Mouse (Mus musculus) stomach, postnatal 0 days (tissue): Measurements from ENCODE around the gene Chst15. TPM values are rescaled to one million over a fixed set of nuclear protein-coding genes. Genes with fewer than 3 reads are reported as not detected.

Source experiments
- ATAC-seq: fragments of 200-750 bp; cut with Nextera tagmentation; 2 replicates; pipeline ENCODE4 v1.8.0; 2017; ENCODE audit not compliant: low FRiP score, low TSS enrichment
- DNase-seq: peaks from one replicate; pipeline ENCODE4 v3.0.0-alpha.2; 2016; ENCODE audit warnings: low spot score
- H3K27ac ChIP-seq: fragments of 300-500 bp; sonication (generic); replicated peaks from 2 replicates; pipeline ENCODE4 v1.5.1; 2014; ENCODE audit warnings: mild to moderate bottlenecking, control low read depth
- H3K27me3 ChIP-seq: fragments of 300-500 bp; sonication (generic); 2 replicates; pipeline ENCODE4 v1.6.1; 2014; ENCODE audit warnings: low read length; ENCODE audit not compliant: control insufficient read depth, insufficient read depth
- H3K36me3 ChIP-seq: fragments of 300-500 bp; sonication (generic); 2 replicates; pipeline ENCODE4 v1.6.1; 2014; ENCODE audit warnings: low read length, mixed read lengths; ENCODE audit not compliant: control insufficient read depth, insufficient read depth
- H3K4me1 ChIP-seq: fragments of 300-500 bp; sonication (generic); replicated peaks from 2 replicates; pipeline ENCODE4 v1.6.1; 2014; ENCODE audit warnings: antibody characterized with exemption; ENCODE audit not compliant: control insufficient read depth, insufficient read depth
- H3K4me2 ChIP-seq: fragments of 300-500 bp; sonication (generic); replicated peaks from 2 replicates; pipeline ENCODE4 v1.6.1; 2014; ENCODE audit warnings: low read depth, mild to moderate bottlenecking, control low read depth, moderate library complexity
- H3K4me3 ChIP-seq: fragments of 300-500 bp; sonication (generic); 2 replicates; pipeline ENCODE4 v1.5.1; 2014; ENCODE audit warnings: low read depth, low read length, control low read depth
- H3K9ac ChIP-seq: fragments of 300-500 bp; sonication (generic); 2 replicates; pipeline ENCODE4 v1.6.1; 2014; ENCODE audit warnings: mild to moderate bottlenecking, low read length, control low read depth, mixed read lengths
- H3K9me3 ChIP-seq: fragments of 300-500 bp; sonication (generic); 2 replicates; pipeline ENCODE4 v1.6.1; 2016; ENCODE audit warnings: low read length; ENCODE audit not compliant: control insufficient read depth
- CTCF ChIP-seq: IDR thresholded peaks from 2 replicates; pipeline ENCODE4 v1.5.1; 2016; ENCODE audit warnings: antibody characterized with exemption, low read depth, mild to moderate bottlenecking, moderate library complexity
- EP300 ChIP-seq: optimal IDR thresholded peaks from 2 replicates; pipeline ENCODE3; 2016; ENCODE audit warnings: antibody characterized with exemption
- WGBS: fragments of 180-500 bp; shearing (Covaris S2); extraction: QIAGEN DNeasy Blood & Tissue Kit; methylation state at CpG from one replicate; pipeline ENCODE4 v1.1.7; 2014; 5-methylcytosine and 5-hydroxymethylcytosine counted together
- polyA plus RNA-seq: library from polyadenylated mRNA; unstranded; fragments of >200 nt; fragmentation: Nextera tagmentation; extraction: Ambion mirVana; gene quantifications from 2 replicates; pipeline ENCODE4 v1.2.1, GENCODE M21; 2015

Chst15 gene
- polyA plus RNA-seq, 1 experiment from 2014 or later, result 11.5 TPM

DNA sequence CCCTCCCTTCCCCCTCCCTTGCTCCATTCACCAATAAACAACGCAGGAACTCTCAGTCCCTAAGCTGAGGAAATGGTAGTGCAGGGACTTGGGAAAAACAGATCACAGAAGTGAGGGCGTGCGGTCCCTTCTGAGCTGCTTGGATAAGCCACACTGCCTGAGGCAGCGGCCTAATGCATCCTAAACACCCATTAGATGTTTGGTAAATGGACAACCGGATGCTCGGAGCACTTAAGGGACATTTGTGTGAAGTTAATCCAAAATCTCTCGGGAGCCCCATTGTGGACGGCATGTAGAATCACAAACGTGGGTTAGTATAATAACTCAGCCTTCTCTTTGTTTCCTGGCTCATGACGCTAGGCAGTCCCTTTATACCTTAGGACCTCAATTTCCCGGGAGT is 15.1 kb upstream of the Chst15 start:
- peak; percentile 52; the same call in 1 of the 2 replicates for ATAC-seq
- H3K27ac ChIP-seq, result peak overlapping the region; percentile 24; the same call in 1 of the 2 replicates
- peak; percentile 52 for TF ChIP-seq CTCF
- TF ChIP-seq EP300, result no peak
- H3K9ac ChIP-seq, result no peak overlapping the region
- no peaks in the 10 kb centered on the region for H3K9me3 ChIP-seq
- no peak overlapping the region for H3K4me2 ChIP-seq
- H3K4me1 ChIP-seq, result no peaks in the 10 kb centered on the region; the same call in 1 of the 2 replicates
- no peak for DNase-seq
- 45% methylated on average over 11 of the region's 11 CpGs for WGBS
- no peaks in the 10 kb centered on the region for H3K36me3 ChIP-seq
- no peaks in the 10 kb centered on the region for H3K27me3 ChIP-seq
- H3K4me3 ChIP-seq, result no peak overlapping the region

- 65% methylated on average over 1 of the region's 1 CpGs for WGBS
- Histone ChIP-seq H3K36me3 (no peaks in the 10 kb centered on the region), H3K9me3 (no peaks in the 10 kb centered on the region), H3K4me2 (no peak overlapping the region), H3K27me3 (no peaks in the 10 kb centered on the region), H3K9ac (no peak overlapping the region), H3K27ac (no peak overlapping the region), H3K4me1 (peaks cover 3% of the 10 kb centered on the region; the same call in 1 of the 2 replicates), H3K4me3 (no peak overlapping the region)
- TF ChIP-seq CTCF, result no peak
- no peak for TF ChIP-seq EP300
- DNase-seq (no peak), ATAC-seq (no peak)
Observed at GRCm38 (mm10) chr7:132330179-132330578, 13.2 kb upstream of the Chst15 start.

- H3K27ac ChIP-seq, result no peak overlapping the region
- H3K4me3 ChIP-seq, result no peak overlapping the region
- ATAC-seq (no peak), DNase-seq (no peak)
- peaks cover 5% of the 10 kb centered on the region; the same call in 1 of the 2 replicates for H3K4me1 ChIP-seq
- H3K27me3 ChIP-seq, result no peaks in the 10 kb centered on the region
- H3K36me3 ChIP-seq, result no peaks in the 10 kb centered on the region
- 90% methylated on average over 1 of the region's 1 CpGs for WGBS
- TF ChIP-seq CTCF, result no peak
- no peak for TF ChIP-seq EP300
- H3K9ac ChIP-seq, result no peak overlapping the region
- no peak overlapping the region for H3K4me2 ChIP-seq
- H3K9me3 ChIP-seq, result no peaks in the 10 kb centered on the region
Observed at GRCm38 (mm10) chr7:132328648-132329047, 11.6 kb upstream of the Chst15 start.

GRCm38 (mm10) chr7:132325549-132326331 is 8.7 kb upstream of the Chst15 start:
- Histone ChIP-seq H3K9ac (no peak overlapping the region), H3K27ac (peak overlapping the region; percentile 75), H3K4me1 (peaks cover 8% of the 10 kb centered on the region; the same call in 1 of the 2 replicates), H3K4me2 (no peak overlapping the region), H3K27me3 (no peaks in the 10 kb centered on the region), H3K4me3 (no peak overlapping the region), H3K9me3 (no peaks in the 10 kb centered on the region), H3K36me3 (no peaks in the 10 kb centered on the region)
- peak; percentile 30; the same call in 1 of the 2 replicates for ATAC-seq
- DNase-seq, result peak; percentile 67
- TF ChIP-seq CTCF, result no peak
- WGBS, result 10% methylated on average over 5 of the region's 5 CpGs

DNA sequence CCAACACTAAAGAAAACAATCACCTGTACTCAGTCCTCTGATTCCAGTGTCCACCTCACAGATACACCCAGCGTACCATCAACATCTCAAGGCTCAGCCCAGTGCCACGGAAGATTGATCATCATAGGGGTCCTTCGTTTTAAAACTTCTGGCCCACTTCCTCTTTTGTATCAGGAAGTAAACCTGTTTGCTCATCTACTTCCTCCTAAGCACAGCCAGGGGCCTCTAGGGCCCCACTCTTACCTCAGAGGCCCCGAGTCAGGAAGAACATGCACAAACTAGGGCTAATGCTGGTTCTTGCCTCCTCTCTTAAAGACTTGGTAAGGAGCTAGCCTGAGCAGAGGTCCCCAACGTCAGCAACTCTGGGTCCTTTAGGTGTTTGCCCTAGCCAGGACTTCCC is 6.4 kb upstream of the Chst15 start:
- peaks cover 8% of the 10 kb centered on the region; the same call in 1 of the 2 replicates for H3K4me1 ChIP-seq
- 70% methylated on average over 5 of the region's 5 CpGs for WGBS
- H3K9ac ChIP-seq, result 0 out of 2 replicates have a peak overlapping the region, but pooled peaks have one; percentile 4
- DNase-seq (no peak), ATAC-seq (0 out of 2 replicates have a peak, but pooled peaks have one; percentile 33)
- no peaks in the 10 kb centered on the region for H3K36me3 ChIP-seq
- peak overlapping the region; percentile 18; the same call in 1 of the 2 replicates for H3K27ac ChIP-seq
- H3K4me3 ChIP-seq, result no peak overlapping the region
- no peak overlapping the region for H3K4me2 ChIP-seq
- no peaks in the 10 kb centered on the region for H3K27me3 ChIP-seq
- no peak for TF ChIP-seq EP300
- TF ChIP-seq CTCF, result no peak
- no peaks in the 10 kb centered on the region for H3K9me3 ChIP-seq

DNA sequence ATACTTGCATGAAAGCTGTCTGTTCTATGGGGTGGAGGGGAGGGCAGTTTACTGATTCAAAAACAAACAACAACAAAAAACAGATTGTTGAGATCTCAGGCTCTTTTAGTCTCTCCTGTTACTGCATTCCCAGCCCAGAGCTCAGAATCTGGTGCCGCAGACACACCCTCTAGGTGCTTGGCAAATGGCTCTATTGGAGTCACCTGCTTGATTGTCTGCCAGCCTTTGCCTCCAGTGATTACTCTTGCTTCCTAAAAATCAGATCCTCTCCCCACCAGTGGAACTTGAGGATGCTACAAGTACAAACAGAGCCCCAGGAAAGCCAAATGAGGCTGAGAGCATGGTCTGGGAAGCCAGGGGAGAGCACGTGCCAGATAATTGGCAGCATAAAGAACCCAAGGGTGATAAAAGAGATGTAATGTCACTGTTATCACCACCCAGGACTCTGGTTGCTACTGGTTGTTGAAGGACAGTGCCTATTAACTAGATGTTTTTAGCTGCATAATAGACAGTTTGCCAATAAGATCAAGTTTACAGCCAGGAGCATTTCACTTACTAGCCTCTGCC is 4.4 kb upstream of the Chst15 start:
- H3K4me2 ChIP-seq, result no peak overlapping the region
- H3K36me3 ChIP-seq, result no peaks in the 10 kb centered on the region
- TF ChIP-seq EP300, result no peak
- no peak for TF ChIP-seq CTCF
- DNase-seq (no peak), ATAC-seq (no peak)
- peaks cover 7% of the 10 kb centered on the region; the same call in 1 of the 2 replicates for H3K4me1 ChIP-seq
- H3K9me3 ChIP-seq, result no peaks in the 10 kb centered on the region
- no peaks in the 10 kb centered on the region for H3K27me3 ChIP-seq
- H3K4me3 ChIP-seq, result no peak overlapping the region
- WGBS, result 83% methylated on average over 2 of the region's 2 CpGs
- no peak overlapping the region for H3K27ac ChIP-seq
- no peak overlapping the region for H3K9ac ChIP-seq
